Mouse (Mus musculus) thymus, postnatal 14 days (tissue): Measurements from ENCODE around the gene Gse1.
A peak's percentile ranks its signal among the peaks of the same experiment; 100 is the strongest.

Source experiments
- DNase-seq: peaks from one replicate; pipeline ENCODE4 v3.0.0; 2021

Gene Gse1

GRCm38 (mm10) chr8:120595963-120596362, 367.7 kb downstream of the Gse1 start:
- peak; percentile 72 for DNase-seq

- DNase-seq = no peak
These were observed 370.3 kb downstream of the Gse1 start for GRCm38 (mm10) chr8:120598579-120598978.

GRCm38 (mm10) chr8:120599504-120599903, 371.2 kb downstream of the Gse1 start:
- peak; percentile 83 for DNase-seq

- DNase-seq = no peak
These were observed 374.4 kb downstream of the Gse1 start for GRCm38 (mm10) chr8:120602672-120603071.

- DNase-seq = no peak
These were observed 379.2 kb downstream of the Gse1 start for GRCm38 (mm10) chr8:120607460-120607859.

GRCm38 (mm10) chr8:120607885-120608284, 379.6 kb downstream of the Gse1 start:
- DNase-seq = peak; percentile 81

GRCm38 (mm10) chr8:120610824-120611223, 382.6 kb downstream of the Gse1 start:
- no peak for DNase-seq

GRCm38 (mm10) chr8:120614491-120614890, 386.2 kb downstream of the Gse1 start:
- DNase-seq = no peak

- DNase-seq = no peak
These were observed 388.7 kb downstream of the Gse1 start for GRCm38 (mm10) chr8:120616663-120617626.

- peak; percentile 71 for DNase-seq
These were observed 389.9 kb downstream of the Gse1 start for GRCm38 (mm10) chr8:120618110-120618509.

- DNase-seq = no peak
These were observed 391.3 kb downstream of the Gse1 start for GRCm38 (mm10) chr8:120619235-120620180.

- DNase-seq = no peak
These were observed 392.2 kb downstream of the Gse1 start for GRCm38 (mm10) chr8:120620441-120620840.

GRCm38 (mm10) chr8:120622161-120622560, 393.9 kb downstream of the Gse1 start:
- no peak for DNase-seq

- DNase-seq = no peak
These were observed 395.4 kb downstream of the Gse1 start for GRCm38 (mm10) chr8:120623608-120624007.

GRCm38 (mm10) chr8:120626461-120626860, 398.2 kb downstream of the Gse1 start:
- DNase-seq = no peak

- DNase-seq = no peak
These were observed 399.0 kb downstream of the Gse1 start for GRCm38 (mm10) chr8:120627298-120627697.

GRCm38 (mm10) chr8:120630031-120630430, 401.8 kb downstream of the Gse1 start:
- no peak for DNase-seq

GRCm38 (mm10) chr8:120630848-120631247, 402.6 kb downstream of the Gse1 start:
- DNase-seq = no peak
